Mouse (Mus musculus) heart, embryonic 10.5 days (tissue): ENCODE results near the gene Ttc28. TPM values are rescaled to one million over a fixed set of nuclear protein-coding genes. Genes with fewer than 3 reads are reported as not detected.

Experiments
- DNase-seq: peaks from one replicate; pipeline ENCODE4 v3.0.0-alpha.2; 2017; ENCODE audit warnings: low spot score
- H3K27ac ChIP-seq: fragments of 300-500 bp; sonication (generic); 2 replicates; pipeline ENCODE4 v1.5.1; 2016; ENCODE audit warnings: mild to moderate bottlenecking
- H3K27me3 ChIP-seq: fragments of 300-500 bp; sonication (generic); 2 replicates; pipeline ENCODE4 v1.6.1; 2016; ENCODE audit warnings: mild to moderate bottlenecking; ENCODE audit not compliant: poor library complexity, insufficient read depth, severe bottlenecking
- H3K36me3 ChIP-seq: fragments of 300-500 bp; sonication (generic); 2 replicates; pipeline ENCODE4 v1.6.1; 2016; ENCODE audit warnings: mild to moderate bottlenecking, moderate library complexity
- H3K4me1 ChIP-seq: fragments of 300-500 bp; sonication (generic); 2 replicates; pipeline ENCODE4 v1.6.1; 2016; ENCODE audit warnings: mild to moderate bottlenecking
- H3K4me3 ChIP-seq: fragments of 300-500 bp; sonication (generic); 2 replicates; pipeline ENCODE4 v1.5.1; 2016; ENCODE audit warnings: mild to moderate bottlenecking, moderate library complexity
- H3K9me3 ChIP-seq: fragments of 300-500 bp; sonication (generic); 2 replicates; pipeline ENCODE4 v1.6.1; 2016; ENCODE audit warnings: mild to moderate bottlenecking, moderate library complexity
- WGBS: fragments of 180-500 bp; shearing (Covaris S2); methylation state at CpG from one replicate; pipeline ENCODE4 v1.1.7; 2016; 5-methylcytosine and 5-hydroxymethylcytosine counted together
- polyA plus RNA-seq: library from polyadenylated mRNA; unstranded; fragments of >200 nt; fragmentation: Nextera tagmentation; extraction: Ambion mirVana; gene quantifications from 2 replicates; pipeline ENCODE4 v1.2.1, GENCODE M21; 2016

Gene Ttc28
- polyA plus RNA-seq, 1 experiment from 2014 or later: 10.9 TPM

GRCm38 (mm10) chr5:111124620-111125200 lies 245.1 kb downstream of the Ttc28 start:
- H3K27ac ChIP-seq: no peak overlapping the region
- H3K36me3 ChIP-seq: no peaks in the 10 kb centered on the region; the same call in 1 of the 2 replicates
- H3K4me1 ChIP-seq: peaks cover 33% of the 10 kb centered on the region
- H3K9me3 ChIP-seq: no peaks in the 10 kb centered on the region
- DNase-seq: no peak
- peaks cover 20% of the 10 kb centered on the region; the same call in 1 of the 2 replicates for H3K27me3 ChIP-seq
- 85% methylated on average over 7 of the region's 7 CpGs for WGBS
- no peak overlapping the region for H3K4me3 ChIP-seq

DNA sequence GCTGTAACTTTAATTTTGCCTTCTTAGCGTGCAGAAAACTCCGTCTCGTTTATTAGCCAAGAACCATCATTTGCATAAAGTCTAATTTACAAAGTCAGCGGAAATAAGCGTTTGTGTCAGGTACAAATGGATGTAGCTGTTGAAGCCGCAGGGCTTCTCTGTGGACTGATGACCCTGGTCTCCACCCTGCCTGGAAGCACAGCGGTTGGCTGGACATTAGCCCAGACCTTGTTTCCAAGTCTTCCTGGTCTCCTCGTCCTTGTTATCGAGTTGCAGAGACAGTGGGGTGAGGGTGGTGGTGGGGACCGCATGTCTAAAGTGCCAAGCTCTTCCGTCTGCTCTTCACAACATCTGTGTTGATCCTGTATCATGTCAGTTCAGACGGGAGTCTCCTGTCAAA lies 246.1 kb downstream of the Ttc28 start:
- Histone ChIP-seq H3K27ac (no peak overlapping the region), H3K9me3 (no peaks in the 10 kb centered on the region), H3K27me3 (peaks cover 18% of the 10 kb centered on the region; the same call in 1 of the 2 replicates), H3K36me3 (no peaks in the 10 kb centered on the region; the same call in 1 of the 2 replicates), H3K4me3 (no peak overlapping the region), H3K4me1 (peaks cover 24% of the 10 kb centered on the region)
- no peak for DNase-seq
- WGBS: 87% methylated on average over 12 of the region's 12 CpGs

DNA sequence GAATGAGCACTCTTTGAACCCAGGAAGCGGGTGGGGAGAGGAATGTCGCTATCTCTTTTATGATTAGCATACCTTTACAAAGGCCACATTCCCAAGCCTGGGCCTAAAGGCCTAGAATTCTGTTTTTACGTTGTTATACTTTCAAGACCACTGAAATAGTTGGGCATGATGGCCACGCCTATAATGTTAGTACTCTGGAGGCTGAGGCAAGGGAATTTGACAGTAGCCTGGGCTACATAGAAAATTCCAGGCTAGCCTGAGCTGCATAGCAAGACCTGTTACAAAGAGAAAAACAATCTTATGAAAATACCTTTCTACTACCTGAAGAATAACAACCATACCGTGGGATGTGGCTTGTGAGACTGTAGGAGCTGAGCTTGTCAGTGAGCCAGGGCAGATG lies 248.2 kb downstream of the Ttc28 start:
- Histone ChIP-seq H3K9me3 (no peaks in the 10 kb centered on the region), H3K4me3 (no peak overlapping the region), H3K27ac (no peak overlapping the region), H3K27me3 (peaks cover 11% of the 10 kb centered on the region), H3K4me1 (peaks cover 16% of the 10 kb centered on the region), H3K36me3 (no peaks in the 10 kb centered on the region; the same call in 1 of the 2 replicates)
- DNase-seq: no peak
- 65% methylated on average over 5 of the region's 5 CpGs for WGBS

DNA sequence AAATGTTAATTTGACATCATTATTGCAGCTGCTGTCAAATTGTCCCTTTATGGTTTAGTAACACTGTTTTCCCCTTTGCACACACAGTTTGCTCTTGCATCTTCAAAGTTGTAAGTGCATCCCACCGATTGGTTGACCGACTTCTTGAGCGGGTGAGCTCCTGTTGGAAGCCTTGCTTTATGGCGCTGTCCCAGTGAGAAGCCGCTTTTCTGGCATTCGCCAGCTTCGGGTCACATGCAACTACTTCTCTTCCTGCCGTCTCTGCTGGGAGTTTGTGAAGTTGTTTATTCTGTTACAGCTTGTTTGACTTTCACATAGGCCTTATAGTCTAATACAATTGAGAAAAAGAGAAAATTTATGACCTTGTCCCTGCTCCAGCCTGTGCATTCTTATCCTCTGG lies 250.5 kb downstream of the Ttc28 start:
- Histone ChIP-seq H3K4me3 (no peak overlapping the region), H3K36me3 (no peaks in the 10 kb centered on the region; the same call in 1 of the 2 replicates), H3K27ac (no peak overlapping the region), H3K4me1 (peaks cover 16% of the 10 kb centered on the region), H3K27me3 (peaks cover 8% of the 10 kb centered on the region; the same call in 1 of the 2 replicates), H3K9me3 (no peaks in the 10 kb centered on the region)
- WGBS: 93% methylated on average over 8 of the region's 8 CpGs
- DNase-seq: no peak

GRCm38 (mm10) chr5:111131561-111131960 lies 252.0 kb downstream of the Ttc28 start:
- Histone ChIP-seq H3K27me3 (peaks cover 8% of the 10 kb centered on the region; the same call in 1 of the 2 replicates), H3K36me3 (no peaks in the 10 kb centered on the region; the same call in 1 of the 2 replicates), H3K27ac (no peak overlapping the region), H3K9me3 (no peaks in the 10 kb centered on the region), H3K4me1 (peaks cover 23% of the 10 kb centered on the region), H3K4me3 (no peak overlapping the region)
- no peak for DNase-seq
- WGBS: 90% methylated on average over 18 of the region's 18 CpGs

GRCm38 (mm10) chr5:111133150-111133549 lies 253.5 kb downstream of the Ttc28 start:
- Histone ChIP-seq H3K36me3 (no peaks in the 10 kb centered on the region), H3K4me1 (peaks cover 34% of the 10 kb centered on the region), H3K27me3 (peaks cover 8% of the 10 kb centered on the region; the same call in 1 of the 2 replicates), H3K9me3 (no peaks in the 10 kb centered on the region), H3K4me3 (no peak overlapping the region), H3K27ac (no peak overlapping the region)
- no peak for DNase-seq
- 89% methylated on average over 5 of the region's 5 CpGs for WGBS

DNA sequence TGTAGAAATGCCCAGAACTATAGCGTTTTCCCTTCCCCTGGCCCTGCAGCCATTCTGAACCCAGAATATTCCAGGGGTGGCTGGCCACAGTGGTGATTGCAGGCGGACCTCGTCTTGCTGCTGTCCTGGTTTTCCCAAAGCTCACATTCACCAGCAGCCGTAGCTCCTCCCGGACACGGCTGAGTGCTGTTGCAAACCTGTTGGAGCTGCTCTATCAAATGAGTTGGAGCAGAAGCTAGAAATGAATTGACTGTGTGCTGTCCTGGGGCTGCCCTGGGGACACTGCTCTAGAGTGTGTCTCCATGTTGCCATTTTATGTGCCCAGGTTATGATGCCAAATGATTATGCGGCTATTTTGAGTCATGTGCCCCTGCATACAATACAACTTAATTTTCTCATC lies 254.2 kb downstream of the Ttc28 start:
- 92% methylated on average over 7 of the region's 7 CpGs for WGBS
- H3K9me3 ChIP-seq: no peaks in the 10 kb centered on the region
- no peaks in the 10 kb centered on the region for H3K36me3 ChIP-seq
- H3K27ac ChIP-seq: no peak overlapping the region
- peaks cover 35% of the 10 kb centered on the region for H3K4me1 ChIP-seq
- H3K27me3 ChIP-seq: peaks cover 9% of the 10 kb centered on the region
- DNase-seq: no peak
- no peak overlapping the region for H3K4me3 ChIP-seq

DNA sequence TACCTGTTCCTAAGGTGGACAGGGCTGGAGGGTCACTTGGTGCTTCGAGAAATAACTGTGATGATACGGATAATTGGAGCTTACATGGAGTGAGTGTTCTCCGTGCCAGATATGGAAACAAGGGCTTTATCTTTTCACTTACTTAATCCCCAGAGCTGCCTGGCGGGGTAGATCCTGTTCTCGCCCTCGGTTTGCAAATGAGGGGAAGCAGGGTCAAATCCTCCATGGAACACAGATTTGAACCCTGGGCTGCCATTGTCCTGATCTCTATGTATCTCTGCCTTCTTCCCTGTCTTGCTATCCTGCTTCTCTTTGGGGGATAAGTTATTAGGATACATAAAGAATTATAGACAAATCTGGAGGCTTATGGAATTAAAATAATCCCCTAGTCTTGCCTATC lies 257.7 kb downstream of the Ttc28 start:
- no peaks in the 10 kb centered on the region for H3K36me3 ChIP-seq
- H3K4me3 ChIP-seq: no peak overlapping the region
- peaks cover 18% of the 10 kb centered on the region; the same call in 1 of the 2 replicates for H3K27me3 ChIP-seq
- H3K9me3 ChIP-seq: no peaks in the 10 kb centered on the region
- peaks cover 52% of the 10 kb centered on the region for H3K4me1 ChIP-seq
- WGBS: 13% methylated on average over 6 of the region's 6 CpGs
- DNase-seq: no peak
- H3K27ac ChIP-seq: peak overlapping the region; percentile 8; the same call in 1 of the 2 replicates

GRCm38 (mm10) chr5:111137742-111138141 lies 258.1 kb downstream of the Ttc28 start:
- Histone ChIP-seq H3K27me3 (peaks cover 18% of the 10 kb centered on the region; the same call in 1 of the 2 replicates), H3K9me3 (no peaks in the 10 kb centered on the region), H3K4me1 (peaks cover 52% of the 10 kb centered on the region), H3K36me3 (no peaks in the 10 kb centered on the region), H3K4me3 (no peak overlapping the region), H3K27ac (peak overlapping the region; percentile 8; the same call in 1 of the 2 replicates)
- 56% methylated on average over 13 of the region's 13 CpGs for WGBS
- DNase-seq: no peak

- WGBS: 41% methylated on average over 11 of the region's 11 CpGs
- Histone ChIP-seq H3K27ac (peak overlapping the region; percentile 76), H3K4me3 (no peak overlapping the region), H3K9me3 (no peaks in the 10 kb centered on the region), H3K4me1 (peaks cover 52% of the 10 kb centered on the region), H3K27me3 (peaks cover 18% of the 10 kb centered on the region; the same call in 1 of the 2 replicates), H3K36me3 (no peaks in the 10 kb centered on the region)
- DNase-seq: no peak
Observed at GRCm38 (mm10) chr5:111138239-111138833, 258.7 kb downstream of the Ttc28 start.

DNA sequence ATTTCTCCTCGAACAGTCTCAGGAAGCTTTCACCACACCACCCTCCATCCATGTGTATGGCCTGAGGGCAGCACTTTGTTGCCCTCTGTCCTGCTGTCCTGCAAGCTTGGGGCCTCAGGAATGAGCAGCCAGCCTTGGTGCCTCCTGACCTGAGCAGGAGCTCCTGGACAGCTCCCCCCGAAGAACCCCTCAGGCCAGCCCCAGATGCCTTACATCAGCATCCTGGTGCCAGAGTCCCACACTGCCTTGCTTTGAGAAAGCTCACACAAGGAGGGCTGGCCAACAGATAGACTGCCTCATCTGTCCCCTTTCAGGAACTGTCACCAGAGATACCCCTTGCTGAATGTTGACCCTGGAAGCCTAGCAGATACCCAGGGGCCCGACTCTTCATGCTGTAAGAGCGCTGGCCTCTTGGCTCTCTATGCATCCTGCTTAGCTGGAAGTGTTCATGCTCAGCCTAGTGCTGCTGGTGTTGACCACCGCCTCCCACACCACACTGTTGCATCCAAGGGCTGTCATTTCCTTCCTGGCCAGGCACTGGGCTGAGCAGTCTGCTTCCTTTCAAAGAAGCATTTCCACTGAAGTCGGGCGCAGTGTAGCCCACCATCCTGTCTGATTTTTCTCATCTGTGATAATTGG lies 259.4 kb downstream of the Ttc28 start:
- WGBS: 44% methylated on average over 7 of the region's 7 CpGs
- Histone ChIP-seq H3K9me3 (no peaks in the 10 kb centered on the region), H3K27me3 (peaks cover 14% of the 10 kb centered on the region; the same call in 1 of the 2 replicates), H3K4me1 (peaks cover 52% of the 10 kb centered on the region), H3K27ac (peak overlapping the region; percentile 76), H3K4me3 (no peak overlapping the region), H3K36me3 (no peaks in the 10 kb centered on the region)
- DNase-seq: no peak

DNA sequence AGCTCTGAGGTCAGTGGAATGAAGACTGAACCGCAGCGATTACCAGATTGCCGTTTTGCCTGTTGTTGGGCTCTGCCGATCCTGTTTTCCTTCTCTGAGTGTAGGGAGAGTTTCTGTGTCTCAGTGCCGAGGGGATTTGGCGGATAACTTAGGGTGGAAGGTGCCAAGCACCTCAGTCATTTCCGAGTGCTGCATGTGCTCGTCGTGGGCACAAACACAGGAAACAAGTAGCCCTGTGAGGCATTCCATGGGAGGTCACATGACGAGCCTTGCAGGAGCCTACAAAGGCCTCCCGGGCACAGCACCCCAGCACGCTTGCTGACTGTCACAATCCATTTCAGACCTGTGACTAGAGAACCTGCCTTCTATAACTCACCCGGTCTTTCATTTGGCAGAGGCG lies 260.0 kb downstream of the Ttc28 start:
- DNase-seq: no peak
- H3K4me3 ChIP-seq: no peak overlapping the region
- 48% methylated on average over 14 of the region's 14 CpGs for WGBS
- peak overlapping the region; percentile 76 for H3K27ac ChIP-seq
- peaks cover 52% of the 10 kb centered on the region for H3K4me1 ChIP-seq
- H3K36me3 ChIP-seq: no peaks in the 10 kb centered on the region
- peaks cover 14% of the 10 kb centered on the region; the same call in 1 of the 2 replicates for H3K27me3 ChIP-seq
- H3K9me3 ChIP-seq: no peaks in the 10 kb centered on the region
